Mouse (Mus musculus): Measurements from ENCODE around the gene Rreb1.

GRCm38 (mm10) chr13:37886024-37886423, 107.8 kb downstream of the Rreb1 start:
- TF ChIP-seq CTCF (IDR thresholded peaks at IDR 0.05; ENCODE audit: control insufficient read depth, insufficient read depth, insufficient read length): no peak
- no peak for TF ChIP-seq MYOG (IDR thresholded peaks at IDR 0.05; ENCODE audit: control insufficient read depth, extremely low read depth, insufficient read length)
- TF ChIP-seq USF1 (IDR thresholded peaks at IDR 0.05; ENCODE audit: low read depth): no peak
- no peak for TF ChIP-seq MAX (IDR thresholded peaks at IDR 0.05)
- no peak for TF ChIP-seq MYOD1 (IDR thresholded peaks at IDR 0.05; ENCODE audit: control insufficient read depth, insufficient read length, low read depth)
- no peak for TF ChIP-seq CEBPB (IDR thresholded peaks at IDR 0.05; ENCODE audit: low read depth)
- no peak for TF ChIP-seq FOSL1 (IDR thresholded peaks at IDR 0.05; ENCODE audit: insufficient read depth, low read length, poor library complexity, severe bottlenecking)

Data from C2C12 (cell line).